Mouse (Mus musculus) midbrain, embryonic 13.5 days (tissue): Measurements from ENCODE around the gene Zfp658. TPM values are rescaled to one million over a fixed set of nuclear protein-coding genes. Genes with fewer than 3 reads are reported as not detected.

Source experiments
- ATAC-seq: fragments of 200-750 bp; cut with Nextera tagmentation; 2 replicates; pipeline ENCODE4 v1.8.0; 2017; ENCODE audit warnings: mild to moderate bottlenecking, moderate TSS enrichment, moderate library complexity
- H3K27ac ChIP-seq: fragments of 300-500 bp; sonication (generic); 2 replicates; pipeline ENCODE4 v1.5.1; 2015; ENCODE audit warnings: inconsistent platforms, mild to moderate bottlenecking, moderate library complexity
- H3K27me3 ChIP-seq: fragments of 300-500 bp; sonication (generic); 2 replicates; pipeline ENCODE4 v1.6.1; 2015; ENCODE audit warnings: mild to moderate bottlenecking, inconsistent platforms
- H3K36me3 ChIP-seq: fragments of 300-500 bp; sonication (generic); 2 replicates; pipeline ENCODE4 v1.6.1; 2015; ENCODE audit warnings: mild to moderate bottlenecking, inconsistent platforms
- H3K4me1 ChIP-seq: fragments of 300-500 bp; sonication (generic); replicated peaks from 2 replicates; pipeline ENCODE4 v1.6.1; 2015; ENCODE audit warnings: inconsistent platforms
- H3K4me2 ChIP-seq: fragments of 300-500 bp; sonication (generic); replicated peaks from 2 replicates; pipeline ENCODE4 v1.6.1; 2015; ENCODE audit warnings: moderate library complexity, mild to moderate bottlenecking, inconsistent platforms
- H3K4me3 ChIP-seq: fragments of 300-500 bp; sonication (generic); replicated peaks from 2 replicates; pipeline ENCODE4 v1.5.1; 2015; ENCODE audit warnings: mild to moderate bottlenecking, inconsistent platforms
- H3K9ac ChIP-seq: fragments of 300-500 bp; sonication (generic); replicated peaks from 2 replicates; pipeline ENCODE4 v1.6.1; 2015; ENCODE audit warnings: mild to moderate bottlenecking, inconsistent platforms
- H3K9me3 ChIP-seq: fragments of 300-500 bp; sonication (generic); 2 replicates; pipeline ENCODE4 v1.6.1; 2016; ENCODE audit warnings: mild to moderate bottlenecking, inconsistent platforms
- WGBS: fragments of 180-500 bp; shearing (Covaris S2); methylation state at CpG from one replicate; pipeline ENCODE4 v1.1.7; 2015; 5-methylcytosine and 5-hydroxymethylcytosine counted together
- polyA plus RNA-seq: library from polyadenylated mRNA; unstranded; fragments of >200 nt; fragmentation: Nextera tagmentation; extraction: Ambion mirVana; gene quantifications from 2 replicates; pipeline ENCODE4 v1.2.1, GENCODE M21; 2015

Zfp658 gene
- polyA plus RNA-seq, result 10.3 and 11.1 TPM in 2 replicates

DNA sequence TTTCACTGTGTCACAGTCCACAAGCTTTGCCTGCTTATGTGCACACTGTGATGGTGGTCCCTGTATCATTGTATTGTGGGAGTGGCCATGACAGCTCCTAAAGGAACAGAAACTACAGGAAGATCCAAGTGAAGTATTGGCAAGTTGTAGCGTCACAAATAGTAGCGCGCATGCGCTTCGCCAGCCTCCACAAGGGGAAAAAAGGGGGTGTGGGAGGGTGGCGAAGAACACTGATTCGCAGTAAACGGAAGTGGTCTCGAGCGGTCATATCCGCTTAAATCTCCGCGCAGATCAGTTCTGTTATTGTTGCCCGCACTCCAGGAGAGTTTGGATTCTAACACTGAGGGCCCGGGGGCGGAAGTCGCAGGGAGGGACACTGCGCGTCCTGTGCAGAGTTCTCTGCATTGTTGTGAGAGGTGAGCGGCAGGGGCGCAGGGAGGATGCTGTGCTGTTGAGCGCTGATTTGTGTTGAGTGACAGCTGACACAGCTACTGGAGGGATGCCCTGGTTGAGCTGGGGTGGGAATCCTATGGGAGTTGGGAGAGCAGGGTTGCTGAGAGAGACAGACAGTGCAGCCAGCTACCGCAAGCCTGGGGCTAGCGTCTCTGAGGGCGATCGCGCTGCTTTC lies at the start of gene Zfp658:
Zfp658 (plus strand) TSS at position 251 of the 628 bp plus-strand sequence.
- Histone ChIP-seq H3K4me1 (peaks cover 22% of the 10 kb centered on the region), H3K27me3 (no peaks in the 10 kb centered on the region), H3K9ac (peak within 1 kb of the TSS; percentile 77), H3K9me3 (no peaks in the 10 kb centered on the region), H3K4me2 (peak within 1 kb of the TSS; percentile 63), H3K36me3 (peaks cover 25% of the 10 kb centered on the region), H3K4me3 (peak within 1 kb of the TSS; percentile 72), H3K27ac (peak within 1 kb of the TSS; percentile 93)
- peak; percentile 96 for ATAC-seq
- under 1% methylated on average over 27 of the region's 27 CpGs for WGBS

DNA sequence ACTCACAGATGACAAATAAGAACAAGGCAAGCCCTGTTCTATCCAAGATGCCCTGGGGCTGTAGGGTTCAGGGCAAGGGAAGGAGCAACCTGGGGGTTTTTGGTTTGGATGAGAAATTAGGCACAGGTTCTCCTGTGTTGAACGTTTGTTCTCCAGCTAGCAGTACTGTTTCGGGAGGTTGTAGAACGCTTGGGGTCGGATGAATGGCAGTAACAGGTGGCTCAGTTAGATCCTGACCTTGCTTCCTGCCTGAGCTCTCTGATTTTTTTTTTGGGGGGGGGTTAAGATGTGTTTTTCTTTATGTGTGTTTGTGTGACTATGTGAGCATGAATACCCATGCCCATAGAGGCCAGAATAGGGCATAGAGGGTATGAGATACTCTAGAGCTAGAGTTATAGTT lies 49.5 kb upstream of the Zfp658 start:
- 76% methylated on average over 4 of the region's 4 CpGs for WGBS
- no peaks in the 10 kb centered on the region for H3K36me3 ChIP-seq

DNA sequence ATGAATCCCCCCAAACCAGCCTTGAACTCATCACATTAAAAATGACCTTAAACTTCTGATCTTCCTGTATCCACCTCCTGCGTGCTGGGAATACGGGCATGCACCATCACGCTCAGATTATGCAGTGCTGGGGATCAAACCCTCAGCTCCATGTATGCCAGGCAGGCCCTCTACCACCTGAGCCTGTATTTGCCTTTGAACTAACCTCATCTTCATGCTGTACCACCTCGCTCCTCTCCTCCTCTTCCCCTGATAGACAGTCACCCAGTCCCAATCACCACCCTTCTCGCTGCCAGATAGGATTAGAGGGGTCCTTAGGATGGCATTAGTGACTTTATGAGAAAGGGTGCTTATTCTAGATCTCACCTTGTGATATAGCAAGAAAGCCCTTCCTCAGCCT lies 47.0 kb upstream of the Zfp658 start:
- ATAC-seq, result no peak
- Histone ChIP-seq H3K4me2 (no peak overlapping the region), H3K4me3 (no peak overlapping the region), H3K27ac (no peak overlapping the region), H3K9me3 (no peaks in the 10 kb centered on the region), H3K9ac (no peak overlapping the region), H3K4me1 (no peaks in the 10 kb centered on the region), H3K27me3 (no peaks in the 10 kb centered on the region), H3K36me3 (no peaks in the 10 kb centered on the region)
- 76% methylated on average over 5 of the region's 5 CpGs for WGBS

More for the DNA sequence above, 49.5 kb upstream of the Zfp658 start:
- no peak overlapping the region for H3K9ac ChIP-seq
- no peak overlapping the region for H3K27ac ChIP-seq
- no peak for ATAC-seq
- H3K4me1 ChIP-seq, result no peaks in the 10 kb centered on the region
- no peaks in the 10 kb centered on the region for H3K27me3 ChIP-seq
- H3K4me2 ChIP-seq, result no peak overlapping the region
- no peak overlapping the region for H3K4me3 ChIP-seq
- no peaks in the 10 kb centered on the region for H3K9me3 ChIP-seq

DNA sequence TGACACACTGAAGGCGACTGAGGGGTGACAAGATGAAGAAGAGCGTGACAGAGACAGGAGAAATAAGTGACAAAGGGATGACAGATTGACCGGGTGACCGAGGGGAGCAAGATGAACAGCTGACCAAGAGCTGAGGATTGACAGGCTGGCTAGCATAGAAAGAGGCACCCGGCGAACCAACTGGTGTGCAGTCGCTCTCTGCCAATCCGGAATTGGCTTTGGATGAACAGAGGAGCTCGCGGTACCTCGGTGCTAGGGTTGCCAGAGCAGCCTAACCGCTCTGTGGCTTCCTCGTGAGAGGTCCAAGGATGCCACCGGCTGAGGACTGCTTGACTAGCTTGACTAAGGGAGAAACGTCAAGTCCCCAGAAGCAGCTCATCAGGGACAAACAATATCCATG lies 43.7 kb upstream of the Zfp658 start:
- H3K4me2 ChIP-seq, result no peak overlapping the region
- no peak overlapping the region for H3K4me3 ChIP-seq
- no peak for ATAC-seq
- no peaks in the 10 kb centered on the region for H3K4me1 ChIP-seq
- no peaks in the 10 kb centered on the region for H3K36me3 ChIP-seq
- no peak overlapping the region for H3K27ac ChIP-seq
- H3K27me3 ChIP-seq, result no peaks in the 10 kb centered on the region
- H3K9ac ChIP-seq, result no peak overlapping the region
- WGBS, result 87% methylated on average over 15 of the region's 15 CpGs
- no peaks in the 10 kb centered on the region for H3K9me3 ChIP-seq

DNA sequence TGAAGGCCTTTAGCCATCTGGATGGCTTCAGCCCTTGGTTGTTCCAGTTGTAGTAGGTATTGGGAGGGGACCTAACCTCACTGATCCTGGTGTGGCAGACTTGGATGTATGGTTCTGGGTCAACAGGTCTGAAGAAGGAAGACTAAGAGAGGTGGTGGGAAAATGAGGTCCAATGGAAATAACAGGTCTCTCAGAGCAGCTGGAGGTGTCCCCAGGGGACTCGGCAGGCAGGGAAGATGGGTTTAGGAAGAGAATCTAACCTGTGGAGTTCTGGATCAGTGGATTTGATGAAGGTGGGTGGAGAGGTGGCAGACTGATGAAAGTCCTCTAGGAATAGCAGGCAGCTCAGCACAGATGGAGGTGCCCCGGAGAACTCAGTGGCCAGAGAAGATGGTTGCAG lies 39.3 kb upstream of the Zfp658 start:
- ATAC-seq, result no peak
- H3K4me2 ChIP-seq, result no peak overlapping the region

DNA sequence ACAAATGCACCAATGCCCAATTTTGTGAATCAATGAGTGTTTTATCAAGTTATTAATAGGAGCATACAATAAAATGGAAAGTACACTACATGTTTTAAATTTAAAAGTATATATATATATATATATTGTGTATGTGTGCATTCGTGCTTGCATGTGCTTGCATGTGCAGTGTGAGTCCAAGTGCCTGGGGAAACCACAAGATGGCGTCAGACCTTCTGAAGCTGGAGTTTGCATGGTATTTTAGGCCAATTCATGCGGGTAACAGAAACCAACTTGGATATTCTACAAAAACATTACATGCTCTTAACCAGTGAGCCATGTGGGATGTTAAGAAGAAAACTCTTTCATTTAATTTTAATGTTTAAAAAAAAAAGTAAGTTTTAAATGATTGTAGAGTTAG lies 36.7 kb upstream of the Zfp658 start:
- no peak for ATAC-seq
- no peak overlapping the region for H3K9ac ChIP-seq
- no peaks in the 10 kb centered on the region for H3K9me3 ChIP-seq
- no peak overlapping the region for H3K27ac ChIP-seq
- no peaks in the 10 kb centered on the region for H3K36me3 ChIP-seq
- 57% methylated on average over 3 of the region's 3 CpGs for WGBS
- no peak overlapping the region for H3K4me3 ChIP-seq
- no peaks in the 10 kb centered on the region for H3K27me3 ChIP-seq
- no peaks in the 10 kb centered on the region for H3K4me1 ChIP-seq
- no peak overlapping the region for H3K4me2 ChIP-seq

More for the DNA sequence above, 39.3 kb upstream of the Zfp658 start:
- no peak overlapping the region for H3K4me3 ChIP-seq
- WGBS, result 95% methylated on average over 2 of the region's 2 CpGs
- H3K36me3 ChIP-seq, result no peaks in the 10 kb centered on the region
- no peak overlapping the region for H3K27ac ChIP-seq
- H3K27me3 ChIP-seq, result no peaks in the 10 kb centered on the region
- no peaks in the 10 kb centered on the region for H3K9me3 ChIP-seq
- no peak overlapping the region for H3K9ac ChIP-seq
- no peaks in the 10 kb centered on the region for H3K4me1 ChIP-seq

DNA sequence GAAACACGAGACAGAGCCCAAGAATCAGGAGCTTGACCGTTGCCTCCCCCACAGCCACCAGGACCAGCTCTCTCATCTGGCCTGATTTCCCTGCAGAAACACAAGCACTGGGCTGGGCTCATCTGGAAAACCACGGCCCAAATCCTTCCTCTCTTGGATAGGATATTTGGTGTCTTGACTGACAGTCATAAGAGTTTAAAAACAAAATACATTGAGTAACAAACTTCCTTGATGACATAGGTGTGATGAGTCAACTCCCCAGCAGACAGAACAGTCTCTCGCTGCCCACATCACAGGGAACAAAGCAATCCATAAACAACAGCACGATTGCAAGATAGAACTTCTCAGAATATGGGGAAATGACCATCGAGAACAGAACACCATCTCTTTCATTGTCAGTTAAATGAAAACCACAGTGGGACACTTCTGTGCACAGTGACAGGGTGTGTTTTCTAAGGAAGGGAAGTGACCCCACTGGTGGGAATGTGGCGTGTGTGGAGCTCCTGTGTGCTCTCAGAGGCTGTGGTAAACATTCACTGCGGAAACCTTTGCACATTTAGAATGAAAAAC lies 31.8 kb upstream of the Zfp658 start:
- H3K27ac ChIP-seq, result no peak overlapping the region
- no peak overlapping the region for H3K4me2 ChIP-seq
- no peaks in the 10 kb centered on the region for H3K27me3 ChIP-seq
- H3K4me1 ChIP-seq, result no peaks in the 10 kb centered on the region
- ATAC-seq, result no peak
- no peaks in the 10 kb centered on the region for H3K9me3 ChIP-seq
- no peaks in the 10 kb centered on the region for H3K36me3 ChIP-seq
- no peak overlapping the region for H3K9ac ChIP-seq
- H3K4me3 ChIP-seq, result no peak overlapping the region
- WGBS, result 77% methylated on average over 8 of the region's 8 CpGs

DNA sequence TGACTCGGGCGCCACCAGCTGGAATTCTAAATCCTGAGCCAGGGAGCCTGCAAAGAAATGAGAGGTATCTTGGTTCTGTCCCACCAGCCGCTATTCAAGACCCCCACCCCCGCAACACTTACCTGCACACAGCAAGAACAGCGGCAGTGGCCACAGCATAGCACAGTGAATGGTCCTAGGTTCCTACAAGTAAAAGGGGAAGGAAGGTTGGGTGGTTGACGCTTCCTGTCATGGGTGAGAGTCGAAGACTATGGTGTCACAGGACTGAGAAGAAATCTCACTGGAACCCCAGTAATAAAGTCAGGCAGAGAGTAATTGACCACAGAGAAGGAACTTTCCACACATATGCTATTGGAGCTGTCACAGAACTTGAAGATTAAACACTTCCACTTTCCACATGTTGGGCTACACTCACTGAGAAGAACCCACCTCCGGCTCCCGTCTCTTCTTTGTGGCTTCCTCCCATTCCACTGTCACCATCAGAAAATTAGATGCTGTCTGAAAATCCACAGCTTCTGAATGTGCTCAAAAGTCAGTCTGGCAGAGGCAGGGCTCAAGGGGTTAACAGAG lies 29.0 kb upstream of the Zfp658 start:
- H3K27me3 ChIP-seq, result no peaks in the 10 kb centered on the region
- ATAC-seq, result no peak
- no peaks in the 10 kb centered on the region for H3K36me3 ChIP-seq
- no peak overlapping the region for H3K4me3 ChIP-seq
- no peak overlapping the region for H3K9ac ChIP-seq
- no peaks in the 10 kb centered on the region for H3K4me1 ChIP-seq
- no peak overlapping the region for H3K4me2 ChIP-seq
- H3K9me3 ChIP-seq, result no peaks in the 10 kb centered on the region
- H3K27ac ChIP-seq, result no peak overlapping the region
- 94% methylated on average over 9 of the region's 9 CpGs for WGBS

DNA sequence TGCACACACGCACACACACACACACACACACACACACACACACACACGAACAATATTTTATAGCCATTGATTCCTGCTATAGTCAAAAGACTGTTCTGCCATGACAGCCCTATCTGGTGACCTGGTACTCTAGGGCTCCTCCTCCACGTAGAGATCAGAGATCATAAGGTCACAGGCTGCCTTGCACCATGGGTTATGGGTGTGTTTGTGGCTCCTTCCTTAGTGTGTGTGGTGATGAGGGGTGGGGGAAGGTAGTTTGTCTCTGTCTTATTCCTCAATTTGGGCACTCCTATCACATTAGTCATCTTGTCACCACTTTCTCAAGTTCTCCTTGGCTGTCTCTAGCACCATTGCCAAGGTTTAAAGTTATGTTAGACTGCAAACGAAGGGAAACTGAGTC lies 23.5 kb upstream of the Zfp658 start:
- no peak for ATAC-seq
- 68% methylated on average over 4 of the region's 4 CpGs for WGBS
- Histone ChIP-seq H3K4me1 (no peaks in the 10 kb centered on the region), H3K9me3 (no peaks in the 10 kb centered on the region), H3K9ac (no peak overlapping the region), H3K36me3 (no peaks in the 10 kb centered on the region), H3K4me3 (no peak overlapping the region), H3K27me3 (no peaks in the 10 kb centered on the region), H3K4me2 (no peak overlapping the region), H3K27ac (no peak overlapping the region)

DNA sequence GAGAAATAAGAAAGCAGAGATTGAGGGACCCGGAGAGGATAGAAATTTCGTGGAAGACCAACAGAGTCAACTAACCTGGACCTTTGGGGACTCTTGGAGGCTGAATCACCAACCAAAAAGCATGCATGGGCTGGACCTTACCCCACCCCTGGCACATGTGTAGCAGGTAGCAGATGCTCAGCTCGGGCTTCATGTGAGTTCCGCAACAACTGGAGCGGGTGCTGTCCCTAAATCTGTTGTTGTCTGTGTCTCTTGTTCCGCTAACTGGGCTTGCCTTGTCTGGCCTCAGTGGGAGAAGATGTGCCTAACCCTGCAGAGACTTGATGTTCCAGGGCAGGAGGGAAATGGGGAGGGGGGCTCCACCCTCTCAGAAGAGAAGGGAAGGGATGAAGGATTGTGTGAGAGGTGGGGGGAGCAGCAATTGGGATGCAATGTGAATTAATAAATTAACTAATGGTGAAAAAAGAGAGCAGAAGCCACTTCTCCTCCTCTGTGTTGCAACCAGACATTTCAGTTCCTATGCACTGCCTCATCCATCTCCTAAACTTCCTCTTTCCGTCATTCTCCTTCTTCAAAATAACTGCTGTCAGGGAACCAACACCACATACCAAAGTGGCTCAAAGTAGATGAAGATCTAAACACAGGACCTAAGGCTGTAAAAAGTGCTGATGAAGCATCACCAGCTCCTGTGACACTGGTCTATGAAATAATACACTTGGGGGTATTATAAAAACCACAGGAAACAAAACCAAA lies 17.7 kb upstream of the Zfp658 start, which contains the start of gene Cd33:
Cd33 (minus strand) TSS at position 204 of the 753 bp plus-strand sequence.
- ATAC-seq, result no peak

DNA sequence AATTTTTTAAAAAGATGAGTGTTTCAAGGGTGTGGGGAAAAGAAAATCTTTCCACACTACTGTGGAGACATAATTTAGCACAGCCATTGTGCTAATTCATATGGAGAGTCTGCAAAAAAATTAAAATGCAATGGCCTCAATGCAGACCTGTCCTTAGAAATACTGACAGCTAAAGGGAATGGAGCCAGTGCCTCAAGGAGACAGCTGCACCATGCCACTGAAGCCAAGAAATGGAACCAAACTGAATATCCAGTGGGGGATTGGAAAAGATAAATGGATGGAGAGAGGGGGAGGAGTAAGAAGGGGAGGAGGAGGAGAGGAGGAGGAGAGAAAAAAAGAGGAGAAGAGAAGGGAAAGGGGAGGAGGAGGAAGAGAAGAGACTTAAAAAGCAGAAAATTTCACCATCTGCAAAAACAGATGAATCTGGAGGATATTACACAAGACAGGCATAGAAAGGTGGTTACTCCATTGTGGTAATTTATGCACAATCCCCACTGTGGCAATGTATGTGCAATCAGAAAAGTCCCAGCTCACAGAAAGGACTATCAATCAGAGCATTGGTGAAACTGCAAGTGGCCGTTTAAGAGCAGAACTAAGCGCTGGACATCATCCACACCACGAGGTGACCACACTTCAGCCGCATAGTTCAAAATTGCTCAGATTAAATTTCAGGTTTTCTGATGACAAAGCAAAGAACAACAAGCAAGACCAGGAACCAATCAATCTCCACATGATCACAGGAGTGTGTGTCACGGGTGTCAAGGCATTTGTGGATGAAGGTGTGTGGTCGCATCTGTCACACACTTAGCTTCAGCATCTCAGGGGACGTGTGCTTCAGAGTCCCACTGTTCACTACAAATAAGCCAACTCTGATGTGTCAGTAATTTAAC lies 16.2 kb upstream of the Zfp658 start:
- Histone ChIP-seq H3K9me3 (no peaks in the 10 kb centered on the region), H3K27me3 (no peaks in the 10 kb centered on the region), H3K9ac (no peak overlapping the region), H3K4me3 (no peak overlapping the region), H3K36me3 (no peaks in the 10 kb centered on the region), H3K27ac (no peak overlapping the region), H3K4me2 (no peak overlapping the region), H3K4me1 (no peaks in the 10 kb centered on the region)
- 77% methylated on average over 7 of the region's 7 CpGs for WGBS
- no peak for ATAC-seq

More for the DNA sequence above, 17.7 kb upstream of the Zfp658 start, which contains the start of gene Cd33:
- Histone ChIP-seq H3K4me2 (no peak within 1 kb of the TSS), H3K4me3 (no peak within 1 kb of the TSS), H3K36me3 (no peaks in the 10 kb centered on the region), H3K4me1 (no peaks in the 10 kb centered on the region), H3K9ac (no peak within 1 kb of the TSS), H3K27me3 (no peaks in the 10 kb centered on the region), H3K9me3 (no peaks in the 10 kb centered on the region), H3K27ac (no peak within 1 kb of the TSS)
- 79% methylated on average over 7 of the region's 7 CpGs for WGBS
